Mouse (Mus musculus) liver, embryonic 13.5 days (tissue): Measurements from ENCODE around the gene Car6. TPM values are rescaled to one million over a fixed set of nuclear protein-coding genes. Genes with fewer than 3 reads are reported as not detected.

Experiments
- polyA plus RNA-seq: library from polyadenylated mRNA; unstranded; fragments of >200 nt; fragmentation: Nextera tagmentation; extraction: Ambion mirVana; gene quantifications from 2 replicates; pipeline ENCODE4 v1.2.1, GENCODE M21; 2015

Gene Car6
- polyA plus RNA-seq, 1 experiment from 2014 or later, result not detected

Other genes with a start within 250 kb of the Car6 start
- 0.61 and 0.97 TPM in 2 replicates for gene Spsb1, start 246.3 kb downstream of the Car6 start, polyA plus RNA-seq
- 6.8 and 7.3 TPM in 2 replicates for gene H6pd, start 192.3 kb downstream of the Car6 start, polyA plus RNA-seq
- gene Gpr157, start 114.0 kb downstream of the Car6 start, polyA plus RNA-seq, result 0.10 and 0.12 TPM in 2 replicates
- gene Slc2a5, start 82.0 kb downstream of the Car6 start, polyA plus RNA-seq, result 0.22 and 0.23 TPM in 2 replicates
- gene Slc2a7, start 52.4 kb downstream of the Car6 start, polyA plus RNA-seq, result 0.21 TPM in 1 of 2 replicates, not detected in the other
- 783 and 784 TPM in 2 replicates for gene Eno1, start 35.4 kb upstream of the Car6 start, polyA plus RNA-seq
- 5.9 and 7.5 TPM in 2 replicates for gene Rere, start 80.3 kb upstream of the Car6 start, polyA plus RNA-seq